Mouse (Mus musculus): ENCODE data around the gene Cers2. TPM values are rescaled to one million over a fixed set of nuclear protein-coding genes. Genes with fewer than 3 reads are reported as not detected.

Cers2 gene
- total and polyA plus RNA-seq, 3 experiments, result 134 to 357 (median 307) TPM

- H3K9me3 ChIP-seq (replicated peaks; ENCODE audit: insufficient read depth, low read length), result no peaks in the 10 kb centered on the region
- no peak for DNase-seq (ENCODE audit: low read depth, low spot score)
- H3K27me3 ChIP-seq (ENCODE audit: control insufficient read depth in 1 of 2, insufficient read depth in 2 of 2, low read length in 2 of 2), result no peaks in the 10 kb centered on the region
- H3K4me3 ChIP-seq (ENCODE audit: control insufficient read depth in 1 of 2, insufficient read depth in 1 of 2, low read depth in 2 of 2, low read length in 2 of 2), result no peak overlapping the region
- no peaks in the 10 kb centered on the region for H3K79me2 ChIP-seq (ENCODE audit: control insufficient read depth, insufficient read depth, low read length, poor library complexity)
- peaks cover 0 to 10% of the 10 kb centered on the region in 2 experiments; a peak in 2 of 4 replicates for H3K36me3 ChIP-seq (ENCODE audit: control insufficient read depth in 1 of 2, insufficient read depth in 2 of 2, low read length in 2 of 2)
- no peak overlapping the region for H3K27ac ChIP-seq (ENCODE audit: control insufficient read depth, low read depth, low read length)
- no peak overlapping the region for H3K9ac ChIP-seq (ENCODE audit: control insufficient read depth, low read depth, low read length, poor library complexity, severe bottlenecking)
- TF ChIP-seq JUND (IDR thresholded peaks at IDR 0.05; ENCODE audit: low read depth, low read length), result no peak
- TF ChIP-seq POLR2AphosphoS5 (IDR thresholded peaks at IDR 0.05; ENCODE audit: borderline replicate concordance, low read depth, low read length), result no peak
- TF ChIP-seq USF2 (IDR thresholded peaks at IDR 0.05; ENCODE audit: borderline replicate concordance in 1 of 2, insufficient read depth in 1 of 2, low read depth in 1 of 2, low read length in 2 of 2), result no peak
- no peak for TF ChIP-seq ZNF384 (IDR thresholded peaks at IDR 0.05; ENCODE audit: low read depth, low read length)
- no peak for TF ChIP-seq BHLHE40 (IDR thresholded peaks at IDR 0.05; ENCODE audit: borderline replicate concordance, low read depth, low read length)
- no peak for TF ChIP-seq MYC (IDR thresholded peaks at IDR 0.05; ENCODE audit: low read depth, low read length)
- TF ChIP-seq TBP (IDR thresholded peaks at IDR 0.05; ENCODE audit: low read depth, low read length), result no peak
- TF ChIP-seq CTCF (IDR thresholded peaks at IDR 0.05 in 2 of 3, conservative IDR thresholded peaks at IDR 0.05 in 1 of 3; ENCODE audit: control insufficient read depth in 1 of 3, insufficient read depth in 1 of 3, low read depth in 2 of 3, low read length in 3 of 3, poor library complexity in 1 of 3, severe bottlenecking in 1 of 3), result no peak
- no peak for TF ChIP-seq MAZ (IDR thresholded peaks at IDR 0.05; ENCODE audit: low read depth, low read length)
- TF ChIP-seq TAL1 (IDR thresholded peaks at IDR 0.05; ENCODE audit: low read length), result no peak
- TF ChIP-seq NELFE (IDR thresholded peaks at IDR 0.05; ENCODE audit: low read depth, low read length), result no peak
- peaks cover 0 to 5% of the 10 kb centered on the region in 2 experiments; a peak in 1 of 4 replicates for H3K4me1 ChIP-seq (ENCODE audit: control insufficient read depth in 1 of 2, insufficient read depth in 2 of 2, low read length in 2 of 2)
Measured at GRCm38 (mm10) chr3:95269789-95270188, 44.8 kb upstream of the Cers2 start.

- peaks cover 9 to 15% of the 10 kb centered on the region in 2 experiments for H3K4me1 ChIP-seq (ENCODE audit: control insufficient read depth in 1 of 2, insufficient read depth in 2 of 2, low read length in 2 of 2)
- peaks cover 8 to 10% of the 10 kb centered on the region in 2 experiments for H3K36me3 ChIP-seq (ENCODE audit: control insufficient read depth in 1 of 2, insufficient read depth in 2 of 2, low read length in 2 of 2)
- no peak for DNase-seq (ENCODE audit: low read depth, low spot score)
- H3K27me3 ChIP-seq (ENCODE audit: control insufficient read depth in 1 of 2, insufficient read depth in 2 of 2, low read length in 2 of 2), result no peaks in the 10 kb centered on the region
- H3K9ac ChIP-seq (ENCODE audit: control insufficient read depth, low read depth, low read length, poor library complexity, severe bottlenecking), result no peak overlapping the region
- no peak for TF ChIP-seq MAZ (IDR thresholded peaks at IDR 0.05; ENCODE audit: low read depth, low read length)
- TF ChIP-seq BHLHE40 (IDR thresholded peaks at IDR 0.05; ENCODE audit: borderline replicate concordance, low read depth, low read length), result no peak
- no peak for TF ChIP-seq MYB (IDR thresholded peaks at IDR 0.05; ENCODE audit: low read depth, low read length)
- TF ChIP-seq MAX (IDR thresholded peaks at IDR 0.05; ENCODE audit: low read length), result no peak
- TF ChIP-seq ZMIZ1 (IDR thresholded peaks at IDR 0.05; ENCODE audit: low read depth, low read length), result no peak
- TF ChIP-seq POLR2A (IDR thresholded peaks at IDR 0.05; ENCODE audit: control insufficient read depth in 1 of 2, insufficient read depth in 1 of 2, low read depth in 1 of 2, low read length in 2 of 2, poor library complexity in 1 of 2), result no peak
- no peak for TF ChIP-seq MYC (IDR thresholded peaks at IDR 0.05; ENCODE audit: low read depth, low read length)
- no peak for TF ChIP-seq ETS1 (IDR thresholded peaks at IDR 0.05; ENCODE audit: low read depth, low read length)
- no peak for TF ChIP-seq MXI1 (IDR thresholded peaks at IDR 0.05; ENCODE audit: low read depth, low read length)
- no peak for TF ChIP-seq KAT2A (conservative IDR thresholded peaks at IDR 0.05; ENCODE audit: low read depth, low read length)
- TF ChIP-seq HCFC1 (IDR thresholded peaks at IDR 0.05; ENCODE audit: low read depth, low read length), result no peak
- TF ChIP-seq TCF12 (IDR thresholded peaks at IDR 0.05; ENCODE audit: low read depth, low read length), result no peak
- no peak for TF ChIP-seq TBP (IDR thresholded peaks at IDR 0.05; ENCODE audit: low read depth, low read length)
- TF ChIP-seq GATA1 (IDR thresholded peaks at IDR 0.05; ENCODE audit: low read depth, low read length), result no peak
- no peak for TF ChIP-seq GABPA (IDR thresholded peaks at IDR 0.05; ENCODE audit: low read depth, low read length)
- 0 out of 2 replicates have a peak, but pooled peaks cover 2% of the 10 kb centered on the region for H3K79me2 ChIP-seq (ENCODE audit: control insufficient read depth, insufficient read depth, low read length, poor library complexity)
- no peak overlapping the region for H3K4me3 ChIP-seq (ENCODE audit: control insufficient read depth in 1 of 2, insufficient read depth in 1 of 2, low read depth in 2 of 2, low read length in 2 of 2)
- H3K9me3 ChIP-seq (replicated peaks; ENCODE audit: insufficient read depth, low read length), result no peaks in the 10 kb centered on the region
- H3K27ac ChIP-seq (ENCODE audit: control insufficient read depth, low read depth, low read length), result no peak overlapping the region
Measured at GRCm38 (mm10) chr3:95270766-95271364, 43.7 kb upstream of the Cers2 start.
